Mouse (Mus musculus): ENCODE data around the gene Rgl2.

DNA sequence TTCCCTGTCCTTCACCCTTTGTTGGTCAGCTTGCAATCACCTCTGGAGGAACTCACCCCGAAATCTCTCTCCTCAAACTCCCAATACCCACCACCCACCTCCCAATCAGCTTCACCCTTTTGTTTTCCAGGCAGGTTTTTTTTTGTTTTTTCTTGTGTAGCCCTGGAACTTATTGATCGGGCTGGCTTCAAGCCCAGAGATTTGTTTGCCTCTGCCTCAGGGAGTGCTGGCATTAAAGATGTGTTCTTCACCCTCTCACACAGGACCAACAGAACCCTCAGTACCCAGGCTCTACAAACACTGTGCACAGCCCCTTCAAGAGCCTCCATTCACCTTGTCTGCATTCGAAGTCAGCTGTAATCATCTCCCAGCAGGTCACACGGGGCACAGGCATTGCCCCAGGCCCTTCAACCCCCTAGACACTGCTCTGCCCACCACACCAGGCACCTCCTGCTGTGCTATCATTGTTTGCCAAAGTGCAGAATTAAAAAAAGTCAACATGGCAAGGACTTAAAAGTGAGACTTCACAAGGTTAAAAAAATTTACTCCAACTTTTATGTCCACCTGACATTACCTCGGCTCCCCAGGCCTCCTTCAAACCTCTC lies 24.7 kb downstream of the Rgl2 start:
- TF ChIP-seq CTCF (IDR thresholded peaks at IDR 0.05; ENCODE audit: borderline replicate concordance, extremely low read depth, insufficient read depth, insufficient read length) (no peak), POLR2A (IDR thresholded peaks at IDR 0.05; ENCODE audit: borderline replicate concordance, extremely low read depth, insufficient read depth, insufficient read length, poor library complexity, severe bottlenecking) (no peak)

Data from brain, embryonic 14.5 days (tissue).